Mouse (Mus musculus) ES-Bruce4 (cell line): Measurements from ENCODE around the gene Rnf43.

Experiments used
- EP300 ChIP-seq: IDR thresholded peaks from 2 replicates; pipeline ENCODE4 v1.6.1; 2011; ENCODE audit warnings: low read depth, low read length; ENCODE audit not compliant: insufficient read depth
- POLR2A ChIP-seq: IDR thresholded peaks from one replicate; pipeline ENCODE4 v1.8.1; 2011; ENCODE audit warnings: low read length; ENCODE audit not compliant: insufficient read depth

GRCm38 (mm10) chr11:87737175-87737740 is 74.7 kb downstream of the Rnf43 start, which contains the start of gene Supt4a:
- TF ChIP-seq EP300 (0 out of 2 replicates have a peak, but pooled peaks have one; percentile 25), POLR2A (no peak)
